Mouse (Mus musculus) intestine, postnatal 0 days (tissue): Measurements from ENCODE around the gene Tcf7. TPM values are rescaled to one million over a fixed set of nuclear protein-coding genes. Genes with fewer than 3 reads are reported as not detected.

ENCODE experiments used
- ATAC-seq: fragments of 200-750 bp; cut with Nextera tagmentation; 2 replicates; pipeline ENCODE4 v1.8.0; 2017; ENCODE audit warnings: mild to moderate bottlenecking, moderate TSS enrichment, moderate library complexity
- H3K27ac ChIP-seq: fragments of 300-500 bp; sonication (generic); 2 replicates; pipeline ENCODE4 v1.5.1; 2014; ENCODE audit warnings: mild to moderate bottlenecking, low read depth, low read length, moderate library complexity
- H3K27me3 ChIP-seq: fragments of 300-500 bp; sonication (generic); replicated peaks from 2 replicates; pipeline ENCODE4 v1.6.1; 2014; ENCODE audit warnings: low read length, mixed read lengths; ENCODE audit not compliant: control insufficient read depth, insufficient read depth
- H3K36me3 ChIP-seq: fragments of 300-500 bp; sonication (generic); 2 replicates; pipeline ENCODE4 v1.6.1; 2014; ENCODE audit warnings: mild to moderate bottlenecking, moderate library complexity; ENCODE audit not compliant: control insufficient read depth, insufficient read depth
- H3K4me1 ChIP-seq: fragments of 300-500 bp; sonication (generic); replicated peaks from 2 replicates; pipeline ENCODE4 v1.6.1; 2014; ENCODE audit warnings: antibody characterized with exemption, low read length, mixed read lengths; ENCODE audit not compliant: control insufficient read depth, insufficient read depth
- H3K4me2 ChIP-seq: fragments of 300-500 bp; sonication (generic); replicated peaks from 2 replicates; pipeline ENCODE4 v1.6.1; 2014; ENCODE audit warnings: low read depth, mild to moderate bottlenecking, moderate library complexity
- H3K4me3 ChIP-seq: fragments of 300-500 bp; sonication (generic); 2 replicates; pipeline ENCODE4 v1.5.1; 2014; ENCODE audit warnings: low read depth, low read length
- H3K9ac ChIP-seq: fragments of 300-500 bp; sonication (generic); 2 replicates; pipeline ENCODE4 v1.6.1; 2014; ENCODE audit warnings: mild to moderate bottlenecking, low read depth, low read length
- H3K9me3 ChIP-seq: fragments of 300-500 bp; sonication (generic); 2 replicates; pipeline ENCODE4 v1.6.1; 2016; ENCODE audit warnings: mixed run types; ENCODE audit not compliant: control insufficient read depth
- CTCF ChIP-seq: sonication (generic); IDR thresholded peaks from 2 replicates; pipeline ENCODE4 v1.5.1; 2016; ENCODE audit warnings: low read depth, mild to moderate bottlenecking, control low read depth, antibody characterized with exemption, moderate library complexity
- WGBS: fragments of 180-500 bp; shearing (Covaris S2); extraction: QIAGEN DNeasy Blood & Tissue Kit; methylation state at CpG from one replicate; pipeline ENCODE4 v1.1.7; 2014; 5-methylcytosine and 5-hydroxymethylcytosine counted together
- polyA plus RNA-seq: library from polyadenylated mRNA; unstranded; fragments of >200 nt; fragmentation: Nextera tagmentation; extraction: Ambion mirVana; gene quantifications from 2 replicates; pipeline ENCODE4 v1.2.1, GENCODE M21; 2015

Tcf7 gene
- polyA plus RNA-seq, 1 experiment from 2014 or later, result 3.3 TPM

- Histone ChIP-seq H3K4me2 (peak overlapping the region; percentile 63), H3K9ac (no peak overlapping the region), H3K9me3 (no peaks in the 10 kb centered on the region), H3K27ac (no peak overlapping the region), H3K4me3 (0 out of 2 replicates have a peak overlapping the region, but pooled peaks have one; percentile 98), H3K4me1 (no peaks in the 10 kb centered on the region; the same call in 1 of the 2 replicates), H3K27me3 (no peaks in the 10 kb centered on the region), H3K36me3 (no peaks in the 10 kb centered on the region; the same call in 1 of the 2 replicates)
- WGBS, result 72% methylated on average over 1 of the region's 1 CpGs
- no peak for ATAC-seq
- no peak for TF ChIP-seq CTCF
Observed at GRCm38 (mm10) chr11:52233906-52234305, 48.9 kb downstream of the Tcf7 start.

DNA sequence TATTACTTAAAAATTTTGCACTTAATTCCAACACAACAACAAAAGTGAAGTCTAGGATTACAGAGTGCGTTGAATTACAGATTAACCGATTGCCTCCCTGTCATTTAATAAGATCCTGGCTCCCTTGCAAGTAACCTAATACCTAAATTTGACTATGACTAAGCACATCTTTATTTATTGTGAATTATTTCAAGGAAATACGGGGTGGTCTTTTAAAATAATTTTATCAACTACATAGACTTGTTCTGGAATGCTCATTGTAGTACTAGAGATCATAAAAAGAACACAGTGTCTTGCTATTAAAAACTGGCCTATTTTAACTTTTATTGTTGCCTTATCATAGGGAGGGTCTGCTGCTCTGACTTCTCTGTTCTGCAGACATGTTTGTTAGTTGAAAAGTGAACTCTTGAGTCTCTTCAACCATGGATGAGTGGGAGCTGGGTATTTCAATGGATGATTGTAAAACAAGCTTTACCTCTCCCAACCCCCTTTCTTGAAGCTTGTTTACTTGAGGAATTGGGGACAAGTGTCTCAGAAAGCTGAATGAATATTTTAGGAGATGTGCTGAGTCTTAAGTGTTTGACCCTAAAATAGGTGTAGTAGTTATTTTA, 49.7 kb downstream of the Tcf7 start:
- Histone ChIP-seq H3K9me3 (no peaks in the 10 kb centered on the region), H3K9ac (no peak overlapping the region; the same call in 1 of the 2 replicates), H3K36me3 (no peaks in the 10 kb centered on the region; the same call in 1 of the 2 replicates), H3K4me1 (no peaks in the 10 kb centered on the region; the same call in 1 of the 2 replicates), H3K4me2 (peak overlapping the region; percentile 63), H3K4me3 (peak overlapping the region; percentile 98), H3K27me3 (no peaks in the 10 kb centered on the region), H3K27ac (no peak overlapping the region)
- ATAC-seq, result no peak
- WGBS, result 14% methylated on average over 3 of the region's 3 CpGs
- no peak for TF ChIP-seq CTCF

DNA sequence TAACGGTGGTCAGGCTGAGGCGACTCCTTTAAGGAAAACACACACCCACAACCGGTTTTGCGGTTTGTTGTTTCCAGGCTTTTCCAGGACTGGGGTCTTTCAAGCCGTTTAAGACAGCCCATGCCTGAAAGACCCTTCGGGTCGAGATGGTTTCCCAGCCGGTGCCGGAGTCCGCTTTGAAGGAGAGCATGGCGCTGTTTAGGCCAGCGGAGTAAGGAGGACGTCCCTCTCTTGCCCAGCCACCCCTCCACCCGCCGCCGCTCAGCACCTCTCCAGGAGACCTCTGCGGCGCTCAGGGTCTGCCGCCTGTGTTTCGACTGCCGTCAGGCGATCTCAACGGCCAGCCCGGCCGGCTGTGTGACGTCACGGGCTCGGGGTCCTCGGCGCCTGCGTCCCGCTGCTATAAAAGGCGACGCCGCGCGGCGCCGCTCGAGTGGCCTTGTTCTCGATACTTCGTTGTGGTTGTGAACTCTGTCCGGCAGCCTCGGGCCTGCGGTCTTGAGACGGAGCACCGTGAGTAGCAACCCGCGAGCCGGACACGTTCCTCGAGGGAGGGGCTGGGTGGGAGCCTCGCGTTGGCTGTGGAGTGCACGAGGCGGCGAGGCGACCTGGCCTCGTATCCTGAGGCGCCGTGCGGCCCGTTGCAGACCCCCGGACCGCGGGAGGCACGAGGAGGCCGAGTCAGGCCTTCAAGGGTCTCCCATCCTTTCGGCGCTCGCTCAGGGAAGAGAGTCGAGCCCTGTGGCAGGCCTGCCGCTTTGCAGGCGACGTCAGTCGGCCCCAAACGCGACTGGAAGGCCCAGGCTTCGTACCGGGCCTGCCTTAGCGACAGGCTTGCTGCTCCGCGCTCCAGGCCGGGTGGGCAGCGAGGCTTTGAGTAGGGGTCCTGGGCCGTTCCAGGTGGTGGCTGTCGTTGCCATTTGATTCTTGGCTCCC, 50.9 kb downstream of the Tcf7 start, which contains the start of gene Skp1a:
Skp1a (plus strand) TSS at position 390 of the 936 bp plus-strand sequence.
- WGBS, result under 1% methylated on average over 87 of the region's 87 CpGs
- no peaks in the 10 kb centered on the region; the same call in 1 of the 2 replicates for H3K36me3 ChIP-seq
- peak within 1 kb of the TSS; percentile 97 for H3K27ac ChIP-seq
- peak within 1 kb of the TSS; percentile 63 for H3K4me2 ChIP-seq
- no peaks in the 10 kb centered on the region for H3K27me3 ChIP-seq
- peak; percentile 82 for ATAC-seq
- TF ChIP-seq CTCF, result no peak
- no peaks in the 10 kb centered on the region for H3K9me3 ChIP-seq
- peak within 1 kb of the TSS; percentile 98 for H3K4me3 ChIP-seq
- no peaks in the 10 kb centered on the region; the same call in 1 of the 2 replicates for H3K4me1 ChIP-seq
- peak within 1 kb of the TSS; percentile 99 for H3K9ac ChIP-seq

GRCm38 (mm10) chr11:52230694-52231093, 52.1 kb downstream of the Tcf7 start:
- no peak for TF ChIP-seq CTCF
- ATAC-seq, result peak; percentile 73

DNA sequence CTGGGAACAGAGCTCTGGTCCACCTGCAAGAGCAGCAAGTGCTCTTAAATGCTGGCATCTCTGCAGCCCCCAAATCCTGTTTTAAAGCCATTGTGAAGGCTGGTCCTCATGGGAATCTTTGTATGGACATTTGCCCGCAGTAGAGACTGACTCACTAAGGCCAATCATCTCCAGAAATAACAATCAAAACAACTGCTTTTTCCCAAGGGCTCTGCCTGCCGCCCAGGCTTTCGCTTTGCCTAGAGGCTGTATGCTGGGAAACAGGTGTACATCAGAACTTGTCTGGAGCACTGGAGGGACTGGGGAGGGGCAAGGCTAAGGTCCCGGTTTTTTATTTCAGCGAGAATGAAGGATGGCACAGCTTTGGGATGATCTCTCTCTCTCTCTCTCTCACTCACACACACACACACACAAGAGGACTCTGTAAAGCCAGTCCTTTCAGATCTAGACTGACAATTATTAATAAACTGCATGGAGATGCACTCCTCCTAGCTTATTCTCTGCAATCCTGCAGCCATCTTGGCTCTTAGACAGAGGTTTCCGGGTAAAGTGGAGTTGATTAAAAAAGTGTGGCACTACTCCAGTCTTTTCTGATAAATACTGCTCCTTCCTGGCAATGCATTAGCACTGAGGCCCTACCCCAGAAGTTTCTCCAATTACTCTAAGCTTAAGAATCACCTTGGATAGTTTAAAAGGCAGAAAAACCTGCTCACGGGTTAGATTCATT, 53.9 kb downstream of the Tcf7 start:
- ATAC-seq, result no peak
- 78% methylated on average over 7 of the region's 7 CpGs for WGBS

More at GRCm38 (mm10) chr11:52230694-52231093, 52.1 kb downstream of the Tcf7 start:
- peak overlapping the region; percentile 99; the same call in 1 of the 2 replicates for H3K9ac ChIP-seq
- no peaks in the 10 kb centered on the region for H3K27me3 ChIP-seq
- peak overlapping the region; percentile 63 for H3K4me2 ChIP-seq
- peak overlapping the region; percentile 97 for H3K27ac ChIP-seq
- peak overlapping the region; percentile 98; the same call in 1 of the 2 replicates for H3K4me3 ChIP-seq
- no peaks in the 10 kb centered on the region for H3K9me3 ChIP-seq
- H3K36me3 ChIP-seq, result no peaks in the 10 kb centered on the region; the same call in 1 of the 2 replicates
- H3K4me1 ChIP-seq, result no peaks in the 10 kb centered on the region; the same call in 1 of the 2 replicates
- WGBS, result 30% methylated on average over 5 of the region's 5 CpGs

More for the DNA sequence above, 53.9 kb downstream of the Tcf7 start:
- no peak for TF ChIP-seq CTCF
- Histone ChIP-seq H3K27me3 (no peaks in the 10 kb centered on the region), H3K4me1 (no peaks in the 10 kb centered on the region; the same call in 1 of the 2 replicates), H3K27ac (no peak overlapping the region), H3K9me3 (no peaks in the 10 kb centered on the region), H3K4me2 (no peak overlapping the region), H3K4me3 (no peak overlapping the region), H3K9ac (no peak overlapping the region), H3K36me3 (no peaks in the 10 kb centered on the region)
